Mouse (Mus musculus) cerebellum, postnatal 25 days (tissue): ENCODE measurements at regions not wholly inside any gene's neighbourhood (a gene's known extent, or its start where the extent isn't known, plus 50 kb on each side); places are given as distances from the start of the nearest gene placed in this dataset.

Source experiments
- DNase-seq, 2 experiments: peaks; one replicate each; pipeline ENCODE4 v3.0.0; 2021; ENCODE audit warnings: mixed read lengths in 2 of 2

GRCm38 (mm10) chr9:112014796-112015195 lies 220.9 kb downstream of the Arpp21 start:
- DNase-seq = no peak

DNA sequence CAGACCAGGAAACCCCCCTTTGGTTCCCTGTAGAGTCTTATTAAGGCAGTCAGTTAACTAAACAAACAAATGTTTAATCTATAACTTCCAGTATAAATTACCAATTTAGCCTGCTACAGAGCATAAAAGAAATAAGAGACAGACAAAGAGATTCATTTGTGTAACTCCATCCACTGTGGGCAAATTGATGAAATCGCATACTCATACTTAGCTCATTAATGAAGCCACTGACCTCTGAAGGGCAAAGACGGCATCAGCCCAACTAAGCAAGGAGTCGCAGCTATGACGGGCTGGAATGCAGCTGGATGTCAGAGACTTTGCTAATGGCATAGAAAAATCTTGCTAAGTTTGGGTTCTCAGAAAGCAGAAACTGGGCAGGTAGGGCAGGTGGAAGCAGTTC lies 241.3 kb downstream of the Arpp21 start:
- DNase-seq = no peak

- no peak for DNase-seq
Measured at GRCm38 (mm10) chr9:111993844-111994243, 241.9 kb downstream of the Arpp21 start.

- no peak for DNase-seq
Measured at GRCm38 (mm10) chr9:111990060-111990459, 245.7 kb downstream of the Arpp21 start.

DNA sequence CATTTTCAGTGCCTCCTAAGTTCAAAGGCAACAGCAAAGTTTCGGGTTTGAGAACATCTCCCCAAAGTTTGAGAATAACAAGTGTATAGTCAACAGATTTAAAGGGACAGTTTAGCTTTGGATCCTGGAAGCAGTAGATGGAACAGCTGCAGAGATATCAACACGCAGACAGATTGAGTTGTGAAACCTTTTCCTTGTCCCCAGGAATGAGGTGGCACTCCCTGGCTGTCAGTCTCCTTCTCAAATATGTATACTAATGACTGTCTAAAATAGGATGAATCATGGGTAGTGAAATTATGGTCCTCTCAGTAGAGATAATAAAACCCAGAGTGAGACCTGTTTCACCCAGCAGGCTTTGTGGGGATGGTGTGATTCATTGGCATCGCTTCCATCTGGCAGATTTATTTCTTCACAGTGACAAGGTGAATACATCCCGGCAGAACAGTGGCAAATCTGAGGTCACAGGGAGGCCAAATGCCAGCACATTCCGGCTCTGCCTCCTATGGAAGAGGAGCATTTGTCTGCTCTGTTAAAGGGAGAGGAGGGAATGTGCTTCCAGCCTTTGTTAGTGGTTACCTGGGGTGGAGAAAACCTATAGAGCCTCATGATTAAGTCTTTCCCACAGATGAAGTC lies 272.2 kb downstream of the Arpp21 start:
- peak; percentile 62 to 80 for DNase-seq

GRCm38 (mm10) chr9:111957799-111958198 lies 267.7 kb upstream of the Stac start:
- DNase-seq = peak in 1 of 2 experiments; percentile 7

DNA sequence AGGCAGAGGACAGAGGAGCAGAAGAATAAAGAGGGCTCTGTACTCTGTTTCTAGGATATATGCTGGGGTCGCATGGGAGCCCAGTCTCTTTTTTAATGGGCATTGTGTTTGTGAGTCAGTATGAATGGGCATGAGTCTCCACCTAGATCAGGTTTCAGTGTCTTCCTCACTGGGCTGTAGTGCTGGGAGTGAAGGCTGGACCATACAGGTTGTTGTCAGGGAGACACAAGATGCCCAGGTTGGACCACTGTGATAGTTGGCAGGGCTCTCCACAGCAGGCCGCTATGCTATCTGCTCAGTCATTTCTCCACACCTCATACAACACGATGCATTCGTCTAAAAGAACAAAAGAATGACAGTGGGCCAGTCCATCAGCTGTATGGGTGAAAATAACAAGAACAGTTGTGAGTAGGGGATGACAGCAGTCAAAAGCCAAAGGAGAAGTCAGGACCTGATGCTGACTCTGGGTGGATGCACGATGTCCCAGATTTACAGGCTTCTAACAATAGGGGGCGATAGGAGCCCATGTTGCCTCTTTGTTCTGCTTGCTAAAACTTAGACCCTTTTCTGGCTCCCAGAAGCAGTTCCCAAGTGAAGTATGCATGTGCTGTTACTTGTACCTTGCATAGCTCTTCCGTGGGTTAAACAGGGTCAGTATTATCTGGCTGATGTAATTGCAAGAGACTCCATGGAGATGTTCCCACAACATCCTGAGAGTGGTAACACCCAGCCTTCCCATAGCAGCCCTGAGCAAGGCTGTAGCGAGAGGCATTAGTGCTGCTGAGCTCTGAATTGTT lies 249.3 kb upstream of the Stac start:
- peak in 1 of 2 experiments; percentile 37 for DNase-seq

DNA sequence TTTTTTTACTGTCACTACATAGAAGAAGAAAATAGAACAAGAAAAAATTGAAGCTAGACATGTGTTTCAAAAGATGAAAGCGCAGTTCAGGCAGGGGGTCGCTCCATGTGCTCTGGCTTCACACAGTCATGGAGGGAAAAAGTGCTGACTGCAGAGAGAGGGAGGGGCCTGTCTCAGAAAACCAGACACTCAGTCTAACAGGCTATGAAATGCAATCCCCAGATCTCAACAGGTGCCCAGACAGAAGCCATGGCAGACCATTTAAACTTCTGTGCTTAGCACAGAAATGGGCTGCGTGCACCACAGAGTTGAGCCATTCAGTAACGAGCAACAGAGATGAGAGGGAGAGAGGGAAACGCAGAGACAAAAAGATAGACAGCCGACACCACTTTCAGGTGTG lies 242.3 kb upstream of the Stac start:
- no peak for DNase-seq

- DNase-seq = peak; percentile 83 to 91
Measured at GRCm38 (mm10) chr9:111918275-111918940, 228.3 kb upstream of the Stac start.

- DNase-seq = peak; percentile 25 to 68
Measured at GRCm38 (mm10) chr9:111916684-111917535, 226.8 kb upstream of the Stac start.

DNA sequence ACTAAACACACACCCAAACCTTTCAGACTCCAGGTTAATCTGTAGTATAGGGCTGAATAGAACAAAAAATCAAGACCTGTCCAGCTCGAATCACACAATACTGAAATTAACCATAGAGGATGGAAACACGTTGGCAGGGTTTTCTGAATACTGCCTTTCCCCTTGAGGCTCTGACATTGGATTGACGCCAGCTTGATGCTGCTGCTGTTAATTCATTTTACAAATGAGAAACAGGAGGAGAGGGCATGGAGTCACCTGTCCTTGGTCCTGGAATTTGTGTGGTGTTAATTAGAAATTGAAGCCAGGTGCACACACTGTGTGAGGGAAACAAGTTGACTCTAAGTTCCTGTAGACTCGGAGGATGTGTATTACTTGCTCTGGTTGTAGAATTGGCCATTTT lies 218.7 kb upstream of the Stac start:
- peak in 1 of 2 experiments; percentile 8 for DNase-seq

- DNase-seq = no peak
Measured at GRCm38 (mm10) chr9:111900196-111900595, 210.0 kb upstream of the Stac start.

- DNase-seq = no peak
Measured at GRCm38 (mm10) chr9:111897626-111898025, 207.5 kb upstream of the Stac start.

- DNase-seq = no peak
Measured at GRCm38 (mm10) chr9:111879710-111880109, 189.6 kb upstream of the Stac start.

GRCm38 (mm10) chr9:111876846-111877245 lies 186.7 kb upstream of the Stac start:
- DNase-seq = no peak

DNA sequence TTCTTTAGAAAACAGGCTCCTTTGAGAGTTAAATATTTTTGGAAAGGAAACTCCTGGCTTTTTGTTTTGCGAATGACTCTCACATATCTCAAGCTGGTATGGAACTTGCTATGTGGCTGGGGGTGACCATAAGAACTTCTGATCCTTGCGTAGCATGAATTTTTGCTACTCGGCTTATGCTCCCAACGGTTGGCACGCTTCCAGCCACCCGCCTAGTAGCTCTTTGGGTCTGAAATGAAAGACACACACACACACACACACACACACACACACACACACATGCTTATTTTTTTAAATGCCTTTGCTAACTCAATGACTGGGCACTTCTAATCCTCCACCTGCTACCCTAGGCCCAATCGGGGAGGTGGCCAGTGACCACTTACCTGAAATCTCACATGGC lies 180.3 kb upstream of the Stac start:
- DNase-seq = peak in 1 of 2 experiments; percentile 24

- no peak for DNase-seq
Measured at GRCm38 (mm10) chr9:111869801-111870382, 179.7 kb upstream of the Stac start.

DNA sequence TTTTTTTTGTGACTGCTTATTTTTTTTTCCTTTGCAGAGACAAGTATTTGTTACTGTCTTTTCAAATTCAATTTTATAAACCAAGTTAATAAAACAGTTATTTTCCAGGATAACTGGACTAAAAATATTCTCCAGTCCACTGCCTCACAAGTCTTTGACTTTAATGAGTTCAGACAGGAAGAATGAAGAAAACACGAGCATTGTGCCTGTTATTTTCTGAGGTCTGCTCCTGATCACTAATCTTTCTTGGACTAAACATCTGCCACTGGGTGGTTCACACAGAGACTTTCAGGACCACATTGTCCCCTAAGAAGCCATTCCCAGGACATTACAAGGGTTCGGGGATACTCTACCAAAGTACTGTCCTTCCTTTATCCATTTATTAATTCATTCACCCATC lies 167.9 kb upstream of the Stac start:
- DNase-seq = no peak

GRCm38 (mm10) chr9:111854976-111855375 lies 164.8 kb upstream of the Stac start:
- DNase-seq = no peak

GRCm38 (mm10) chr9:111846366-111846765 lies 156.2 kb upstream of the Stac start:
- DNase-seq = peak; percentile 56 to 69

DNA sequence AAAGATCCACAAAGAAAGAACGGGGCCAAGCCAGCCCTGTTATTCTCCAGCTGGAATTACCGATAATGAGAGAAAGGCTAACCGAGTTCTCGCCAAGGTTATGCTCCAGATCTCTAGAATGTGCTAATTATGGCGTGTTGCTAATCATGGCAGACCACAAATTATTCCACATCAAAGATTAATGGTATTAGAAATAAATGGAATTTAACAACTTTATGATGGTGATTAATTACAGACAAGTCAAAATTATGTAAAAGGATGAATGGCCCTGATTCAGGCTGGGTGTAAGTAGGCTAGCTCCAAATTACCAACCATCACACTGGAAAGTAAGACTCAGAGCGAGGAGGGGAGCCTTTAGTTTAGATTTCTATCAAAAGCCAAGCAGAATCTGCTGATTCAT lies 151.0 kb upstream of the Stac start:
- DNase-seq = no peak

GRCm38 (mm10) chr9:111838069-111838820 lies 148.1 kb upstream of the Stac start:
- peak in 1 of 2 experiments; percentile 3 for DNase-seq
